Mouse (Mus musculus) thymus, adult 2 months (tissue): ENCODE data around the gene Rpl26. TPM values are rescaled to one million over a fixed set of nuclear protein-coding genes. Genes with fewer than 3 reads are reported as not detected.

Experiments
- DNase-seq: peaks from one replicate; pipeline ENCODE4 v3.0.0; 2021
- H3K27ac ChIP-seq: fragments of 200-500 bp; 2 replicates; pipeline ENCODE4 v1.5.1; 2012; ENCODE audit warnings: low read length, control low read depth; ENCODE audit not compliant: control insufficient read depth, insufficient read depth
- H3K27me3 ChIP-seq: fragments of 200-500 bp; 2 replicates; pipeline ENCODE4 v1.6.1; 2012; ENCODE audit warnings: mild to moderate bottlenecking, low read length, moderate library complexity, mixed read lengths; ENCODE audit not compliant: control insufficient read depth, insufficient read depth
- H3K36me3 ChIP-seq: fragments of 200-500 bp; 2 replicates; pipeline ENCODE4 v1.6.1; 2012; ENCODE audit warnings: mild to moderate bottlenecking, low read length, moderate library complexity; ENCODE audit not compliant: control insufficient read depth, insufficient read depth
- H3K4me1 ChIP-seq: fragments of 200-500 bp; replicated peaks from 2 replicates; pipeline ENCODE4 v1.6.1; 2012; ENCODE audit warnings: low read length; ENCODE audit not compliant: control insufficient read depth, insufficient read depth
- H3K4me3 ChIP-seq: fragments of 200-500 bp; 2 replicates; pipeline ENCODE4 v1.5.1; 2012; ENCODE audit warnings: mild to moderate bottlenecking, low read length, control low read depth, moderate library complexity; ENCODE audit not compliant: control insufficient read depth, insufficient read depth
- CTCF ChIP-seq: fragments of 200-500 bp; IDR thresholded peaks from 2 replicates; pipeline ENCODE4 v1.5.1; 2012; ENCODE audit warnings: mild to moderate bottlenecking, control low read depth, low read length, moderate library complexity, borderline replicate concordance; ENCODE audit not compliant: control insufficient read depth, poor library complexity, insufficient read depth; ENCODE audit errors: extremely low read depth
- POLR2A ChIP-seq: fragments of 200-500 bp; IDR thresholded peaks from 2 replicates; pipeline ENCODE4 v1.6.1; 2012; ENCODE audit warnings: mild to moderate bottlenecking, low read length, control low read depth, moderate library complexity; ENCODE audit not compliant: control insufficient read depth, poor library complexity, insufficient read depth; ENCODE audit errors: extremely low read depth
- WGBS: fragments of 180-500 bp; shearing (Covaris S2); methylation state at CpG from one replicate; pipeline ENCODE4 v1.1.7; 2018; 5-methylcytosine and 5-hydroxymethylcytosine counted together
- polyA plus RNA-seq: library from polyadenylated mRNA; depleted of rRNA; stranded (reverse); fragments of >200 nt; gene quantifications from 2 replicates; pipeline ENCODE4 v1.2.3, GENCODE M21; 2012

The Rpl26 gene
- polyA plus RNA-seq, 1 experiment = 1,133 TPM

GRCm38 (mm10) chr11:68908846-68909503, 7.6 kb downstream of the Rpl26 start:
- no peak for DNase-seq
- no peak overlapping the region for H3K27ac ChIP-seq
- TF ChIP-seq POLR2A = no peak
- 69% methylated on average over 7 of the region's 7 CpGs for WGBS
- 0 out of 2 replicates have a peak, but pooled peaks cover 3% of the 10 kb centered on the region for H3K4me1 ChIP-seq
- H3K4me3 ChIP-seq = no peak overlapping the region
- no peaks in the 10 kb centered on the region for H3K27me3 ChIP-seq
- peaks cover 31% of the 10 kb centered on the region for H3K36me3 ChIP-seq

- Histone ChIP-seq H3K4me1 (0 out of 2 replicates have a peak, but pooled peaks cover 3% of the 10 kb centered on the region), H3K36me3 (peaks cover 4% of the 10 kb centered on the region), H3K4me3 (no peak overlapping the region), H3K27ac (no peak overlapping the region), H3K27me3 (no peaks in the 10 kb centered on the region)
- TF ChIP-seq CTCF (no peak), POLR2A (no peak)
- no peak for DNase-seq
- WGBS = 30% methylated on average over 14 of the region's 14 CpGs
Observed at GRCm38 (mm10) chr11:68911531-68912177, 10.3 kb downstream of the Rpl26 start.

- H3K4me3 ChIP-seq = no peak overlapping the region
- WGBS = 96% methylated on average over 4 of the region's 4 CpGs
- H3K4me1 ChIP-seq = no peaks in the 10 kb centered on the region
- no peak for DNase-seq
- H3K27me3 ChIP-seq = no peaks in the 10 kb centered on the region
- no peaks in the 10 kb centered on the region for H3K36me3 ChIP-seq
- no peak overlapping the region for H3K27ac ChIP-seq
- TF ChIP-seq CTCF (no peak), POLR2A (no peak)
Observed at GRCm38 (mm10) chr11:68914566-68914965, 13.2 kb downstream of the Rpl26 start.

GRCm38 (mm10) chr11:68923191-68923590, 21.8 kb downstream of the Rpl26 start:
- Histone ChIP-seq H3K36me3 (no peaks in the 10 kb centered on the region), H3K4me1 (peaks cover 5% of the 10 kb centered on the region), H3K27me3 (no peaks in the 10 kb centered on the region), H3K4me3 (no peak overlapping the region), H3K27ac (no peak overlapping the region)
- 92% methylated on average over 3 of the region's 3 CpGs for WGBS
- no peak for DNase-seq
- no peak for TF ChIP-seq CTCF
- TF ChIP-seq POLR2A = no peak

- 89% methylated on average over 2 of the region's 2 CpGs for WGBS
- Histone ChIP-seq H3K4me3 (no peak overlapping the region), H3K27me3 (no peaks in the 10 kb centered on the region), H3K27ac (no peak overlapping the region), H3K4me1 (peaks cover 5% of the 10 kb centered on the region), H3K36me3 (no peaks in the 10 kb centered on the region)
- DNase-seq = no peak
- no peak for TF ChIP-seq CTCF
Observed at GRCm38 (mm10) chr11:68924749-68925148, 23.4 kb downstream of the Rpl26 start.

GRCm38 (mm10) chr11:68926981-68927380, 25.6 kb downstream of the Rpl26 start, which contains the start of gene Odf4:
Odf4 (minus strand) TSS chr11:68927081.
- no peak within 1 kb of the TSS for H3K4me3 ChIP-seq
- WGBS = 89% methylated on average over 3 of the region's 3 CpGs
- H3K4me1 ChIP-seq = peaks cover 2% of the 10 kb centered on the region
- DNase-seq = no peak
- no peak for TF ChIP-seq CTCF
- no peak for TF ChIP-seq POLR2A
- H3K27ac ChIP-seq = no peak within 1 kb of the TSS
- no peaks in the 10 kb centered on the region for H3K27me3 ChIP-seq
- no peaks in the 10 kb centered on the region for H3K36me3 ChIP-seq

- Histone ChIP-seq H3K4me3 (no peak overlapping the region), H3K36me3 (no peaks in the 10 kb centered on the region), H3K27me3 (no peaks in the 10 kb centered on the region), H3K27ac (no peak overlapping the region), H3K4me1 (no peaks in the 10 kb centered on the region)
- WGBS = 84% methylated on average over 6 of the region's 6 CpGs
- no peak for DNase-seq
- TF ChIP-seq CTCF (no peak), POLR2A (no peak)
Observed at GRCm38 (mm10) chr11:68929947-68930346, 28.6 kb downstream of the Rpl26 start.
